Mouse (Mus musculus) urinary bladder, postnatal 25 days (tissue): ENCODE measurements at regions not wholly inside any gene's neighbourhood (a gene's known extent, or its start where the extent isn't known, plus 50 kb on each side); places are given as distances from the start of the nearest gene placed in this dataset.

Experiments
- DNase-seq: peaks from one replicate; pipeline ENCODE4 v3.0.0; 2022; ENCODE audit warnings: low spot score

DNA sequence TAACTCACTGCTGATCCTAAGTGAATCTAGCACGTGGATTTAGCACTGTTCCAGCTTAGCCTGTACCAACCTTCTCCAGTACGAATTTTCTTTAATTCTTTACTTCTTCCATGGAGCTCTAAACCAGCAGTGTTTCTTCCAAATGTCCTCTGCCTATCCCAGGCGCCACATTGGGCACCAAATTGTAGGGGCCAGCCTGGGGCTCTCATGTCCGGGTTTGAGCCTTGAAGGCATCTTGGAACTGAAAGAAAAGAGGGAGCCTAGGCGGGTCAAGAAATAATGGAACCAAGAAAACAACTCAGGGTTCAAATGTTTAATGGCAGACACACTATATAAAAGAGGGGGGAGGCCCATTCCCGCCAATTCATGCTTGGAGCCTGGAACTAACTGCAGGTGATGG is 69.9 kb downstream of the Btbd35f17 start:
- peak; percentile 3 for DNase-seq
